Mouse (Mus musculus): ENCODE measurements around the gene Rtn3. TPM values are rescaled to one million over a fixed set of nuclear protein-coding genes. Genes with fewer than 3 reads are reported as not detected.
"Not testable (repeated sequence)": the region's sequence is repeated elsewhere in the genome, so short reads cannot be mapped to it uniquely, and the experiment has no call there.

Rtn3 gene
- polyA plus RNA-seq, 1 experiment from 2014 or later, result 670 TPM

GRCm38 (mm10) chr19:7500701-7501100 lies 17.6 kb upstream of the Rtn3 start:
- WGBS, result 92% methylated on average over 1 of the region's 1 CpGs
- Histone ChIP-seq H3K9ac (replicated peaks) (no peak overlapping the region), H3K4me2 (no peak overlapping the region), H3K27me3 (replicated peaks) (no peaks in the 10 kb centered on the region), H3K4me3 (replicated peaks) (no peak overlapping the region), H3K27ac (replicated peaks) (no peak overlapping the region), H3K4me1 (peaks cover 13% of the 10 kb centered on the region), H3K9me3 (replicated peaks) (no peaks in the 10 kb centered on the region), H3K36me3 (no peaks in the 10 kb centered on the region)
- no peak for ATAC-seq (ENCODE audit: low FRiP score)

- no peak for ATAC-seq (ENCODE audit: low FRiP score)
- Histone ChIP-seq H3K27me3 (replicated peaks) (no peaks in the 10 kb centered on the region), H3K4me1 (peaks cover 12% of the 10 kb centered on the region), H3K36me3 (no peaks in the 10 kb centered on the region), H3K4me2 (no peak overlapping the region), H3K4me3 (replicated peaks) (no peak overlapping the region), H3K9me3 (replicated peaks) (no peaks in the 10 kb centered on the region), H3K9ac (replicated peaks) (no peak overlapping the region), H3K27ac (replicated peaks) (no peak overlapping the region)
- WGBS, result 92% methylated on average over 2 of the region's 2 CpGs
These were observed 15.7 kb upstream of the Rtn3 start for GRCm38 (mm10) chr19:7498816-7499215.

- ATAC-seq (ENCODE audit: low FRiP score); H3K36me3 ChIP-seq; H3K27ac ChIP-seq (replicated peaks); H3K9ac ChIP-seq (replicated peaks); H3K4me3 ChIP-seq (replicated peaks); H3K27me3 ChIP-seq (replicated peaks); H3K9me3 ChIP-seq (replicated peaks): not testable (repeated sequence)
- peaks cover 14% of the 10 kb centered on the region for H3K4me1 ChIP-seq
- H3K4me2 ChIP-seq, result peak overlapping the region; percentile 63; the same call in 1 of the 2 replicates
- 75% methylated on average over 1 of the region's 1 CpGs for WGBS
These were observed 13.0 kb upstream of the Rtn3 start for GRCm38 (mm10) chr19:7496070-7496469.

- H3K27me3 ChIP-seq (replicated peaks), result no peaks in the 10 kb centered on the region
- no peaks in the 10 kb centered on the region for H3K36me3 ChIP-seq
- peak overlapping the region; percentile 89 for H3K4me3 ChIP-seq (replicated peaks)
- peak overlapping the region; percentile 98; the same call in 1 of the 2 replicates for H3K27ac ChIP-seq (replicated peaks)
- no peak for ATAC-seq (ENCODE audit: low FRiP score)
- peaks cover 14% of the 10 kb centered on the region for H3K4me1 ChIP-seq
- peak overlapping the region; percentile 93; the same call in 1 of the 2 replicates for H3K9ac ChIP-seq (replicated peaks)
- WGBS, result 46% methylated on average over 14 of the region's 14 CpGs
- peak overlapping the region; percentile 63 for H3K4me2 ChIP-seq
- H3K9me3 ChIP-seq (replicated peaks), result no peaks in the 10 kb centered on the region
These were observed 12.3 kb upstream of the Rtn3 start for GRCm38 (mm10) chr19:7495221-7496038.

- under 1% methylated on average over 84 of the region's 84 CpGs for WGBS
- Histone ChIP-seq H3K4me2 (peak overlapping the region; percentile 63), H3K9me3 (replicated peaks) (no peaks in the 10 kb centered on the region), H3K27ac (replicated peaks) (peak overlapping the region; percentile 98), H3K36me3 (no peaks in the 10 kb centered on the region), H3K27me3 (replicated peaks) (no peaks in the 10 kb centered on the region), H3K4me1 (peaks cover 14% of the 10 kb centered on the region), H3K9ac (replicated peaks) (peak overlapping the region; percentile 93), H3K4me3 (replicated peaks) (peak overlapping the region; percentile 89)
- peak; percentile 95 for ATAC-seq (ENCODE audit: low FRiP score)
These were observed 11.3 kb upstream of the Rtn3 start for GRCm38 (mm10) chr19:7494187-7495015.

GRCm38 (mm10) chr19:7493352-7494186 lies 10.5 kb upstream of the Rtn3 start, which contains the start of gene Atl3:
Gene Atl3, plus strand, starts transcription at chr19:7494040.
- Histone ChIP-seq H3K36me3 (no peaks in the 10 kb centered on the region), H3K4me1 (peaks cover 14% of the 10 kb centered on the region), H3K4me3 (replicated peaks) (peak within 1 kb of the TSS; percentile 89), H3K9ac (replicated peaks) (peak within 1 kb of the TSS; percentile 93), H3K27ac (replicated peaks) (peak within 1 kb of the TSS; percentile 98), H3K4me2 (peak within 1 kb of the TSS; percentile 63), H3K27me3 (replicated peaks) (no peaks in the 10 kb centered on the region), H3K9me3 (replicated peaks) (no peaks in the 10 kb centered on the region)
- ATAC-seq (ENCODE audit: low FRiP score), result no peak
- 30% methylated on average over 31 of the region's 31 CpGs for WGBS

- ATAC-seq (ENCODE audit: low FRiP score), result no peak
- Histone ChIP-seq H3K27ac (replicated peaks) (no peak overlapping the region), H3K4me3 (replicated peaks) (no peak overlapping the region), H3K27me3 (replicated peaks) (no peaks in the 10 kb centered on the region), H3K36me3 (no peaks in the 10 kb centered on the region), H3K4me2 (no peak overlapping the region), H3K9me3 (replicated peaks) (no peaks in the 10 kb centered on the region), H3K4me1 (peaks cover 14% of the 10 kb centered on the region), H3K9ac (replicated peaks) (no peak overlapping the region)
- 97% methylated on average over 2 of the region's 2 CpGs for WGBS
These were observed 9.6 kb upstream of the Rtn3 start for GRCm38 (mm10) chr19:7492682-7493081.

GRCm38 (mm10) chr19:7491960-7492359 lies 8.9 kb upstream of the Rtn3 start:
- Histone ChIP-seq H3K27me3 (replicated peaks) (no peaks in the 10 kb centered on the region), H3K27ac (replicated peaks) (no peak overlapping the region), H3K4me1 (peaks cover 9% of the 10 kb centered on the region), H3K4me2 (no peak overlapping the region), H3K36me3 (no peaks in the 10 kb centered on the region), H3K9ac (replicated peaks) (no peak overlapping the region), H3K4me3 (replicated peaks) (no peak overlapping the region), H3K9me3 (replicated peaks) (no peaks in the 10 kb centered on the region)
- no peak for ATAC-seq (ENCODE audit: low FRiP score)
- 82% methylated on average over 6 of the region's 6 CpGs for WGBS

GRCm38 (mm10) chr19:7487680-7488079 lies 4.6 kb upstream of the Rtn3 start:
- Histone ChIP-seq H3K4me2 (no peak overlapping the region), H3K4me1 (0 out of 2 replicates have a peak, but pooled peaks cover 7% of the 10 kb centered on the region), H3K27me3 (replicated peaks) (no peaks in the 10 kb centered on the region), H3K9me3 (replicated peaks) (no peaks in the 10 kb centered on the region), H3K27ac (replicated peaks) (no peak overlapping the region), H3K36me3 (no peaks in the 10 kb centered on the region), H3K9ac (replicated peaks) (no peak overlapping the region), H3K4me3 (replicated peaks) (no peak overlapping the region)
- ATAC-seq (ENCODE audit: low FRiP score), result no peak
- WGBS, result 90% methylated on average over 8 of the region's 8 CpGs

- H3K27ac ChIP-seq (replicated peaks), result peak overlapping the region; percentile 99
- WGBS, result 43% methylated on average over 5 of the region's 5 CpGs
- no peaks in the 10 kb centered on the region for H3K36me3 ChIP-seq
- ATAC-seq (ENCODE audit: low FRiP score), result no peak
- H3K4me1 ChIP-seq, result peaks cover 29% of the 10 kb centered on the region
- H3K9me3 ChIP-seq (replicated peaks), result no peaks in the 10 kb centered on the region
- peak overlapping the region; percentile 79 for H3K4me3 ChIP-seq (replicated peaks)
- peak overlapping the region; percentile 56 for H3K4me2 ChIP-seq
- H3K27me3 ChIP-seq (replicated peaks), result no peaks in the 10 kb centered on the region
- H3K9ac ChIP-seq (replicated peaks), result no peak overlapping the region; the same call in 1 of the 2 replicates
These were observed 995 bp upstream of the Rtn3 start for GRCm38 (mm10) chr19:7484076-7484475.

GRCm38 (mm10) chr19:7483512-7483882 lies 416 bp upstream of the Rtn3 start:
- Histone ChIP-seq H3K36me3 (no peaks in the 10 kb centered on the region), H3K9me3 (replicated peaks) (no peaks in the 10 kb centered on the region), H3K9ac (replicated peaks) (peak overlapping the region; percentile 93), H3K27me3 (replicated peaks) (no peaks in the 10 kb centered on the region), H3K4me2 (peak overlapping the region; percentile 56), H3K4me1 (peaks cover 33% of the 10 kb centered on the region), H3K27ac (replicated peaks) (peak overlapping the region; percentile 99), H3K4me3 (replicated peaks) (peak overlapping the region; percentile 79)
- ATAC-seq (ENCODE audit: low FRiP score), result peak; percentile 71
- under 1% methylated on average over 6 of the region's 6 CpGs for WGBS

All from neural tube, embryonic 15.5 days (tissue).